Mouse (Mus musculus) midbrain, embryonic 12.5 days (tissue): ENCODE measurements around the gene Rnf135. TPM values are rescaled to one million over a fixed set of nuclear protein-coding genes. Genes with fewer than 3 reads are reported as not detected.

Experiments
- polyA plus RNA-seq: library from polyadenylated mRNA; unstranded; fragments of >200 nt; fragmentation: Nextera tagmentation; extraction: Ambion mirVana; gene quantifications from 2 replicates; pipeline ENCODE4 v1.2.1, GENCODE M21; 2016

The Rnf135 gene
- polyA plus RNA-seq, 1 experiment from 2014 or later = 4.5 TPM

Other genes with a start within 250 kb of the Rnf135 start
- 60.2 and 66.8 TPM in 2 replicates for gene Utp6, start 221.5 kb upstream of the Rnf135 start, polyA plus RNA-seq
- 33.0 and 34.3 TPM in 2 replicates for gene Suz12, start 190.7 kb upstream of the Rnf135 start, polyA plus RNA-seq
- gene Crlf3, start 102.9 kb upstream of the Rnf135 start, polyA plus RNA-seq = 22.6 and 24.6 TPM in 2 replicates
- 13.8 and 14.5 TPM in 2 replicates for gene Atad5, start 94.5 kb upstream of the Rnf135 start, polyA plus RNA-seq
- 31.6 and 33.2 TPM in 2 replicates for gene Tefm, start 41.7 kb upstream of the Rnf135 start, polyA plus RNA-seq
- 1.6 and 2.7 TPM in 2 replicates for gene Adap2, start 29.7 kb upstream of the Rnf135 start, polyA plus RNA-seq
- gene Rhot1, start 25.2 kb downstream of the Rnf135 start, polyA plus RNA-seq = 70.3 and 71.0 TPM in 2 replicates
- 30.1 and 32.1 TPM in 2 replicates for gene Rhbdl3, start 117.1 kb downstream of the Rnf135 start, polyA plus RNA-seq
- gene 5730455P16Rik, start 194.2 kb downstream of the Rnf135 start, polyA plus RNA-seq = 31.4 and 34.4 TPM in 2 replicates
- 278 and 288 TPM in 2 replicates for gene Zfp207, start 199.4 kb downstream of the Rnf135 start, polyA plus RNA-seq
- 347 and 348 TPM in 2 replicates for gene Psmd11, start 244.8 kb downstream of the Rnf135 start, polyA plus RNA-seq